Mouse (Mus musculus) midbrain, embryonic 16.5 days (tissue): Measurements from ENCODE around the gene Ttc12. TPM values are rescaled to one million over a fixed set of nuclear protein-coding genes. Genes with fewer than 3 reads are reported as not detected.

Experiments used
- ATAC-seq: fragments of 200-750 bp; cut with Nextera tagmentation; 2 replicates; pipeline ENCODE4 v1.8.0; 2017; ENCODE audit warnings: moderate TSS enrichment
- H3K27ac ChIP-seq: fragments of 300-500 bp; sonication (generic); 2 replicates; pipeline ENCODE4 v1.5.1; 2014; ENCODE audit warnings: mild to moderate bottlenecking, low read length, mixed read lengths
- H3K27me3 ChIP-seq: fragments of 300-500 bp; sonication (generic); 2 replicates; pipeline ENCODE4 v1.6.1; 2014; ENCODE audit warnings: low read depth, low read length, mixed read lengths; ENCODE audit not compliant: control insufficient read depth, insufficient read depth
- H3K36me3 ChIP-seq: fragments of 300-500 bp; sonication (generic); 2 replicates; pipeline ENCODE4 v1.6.1; 2014; ENCODE audit warnings: mild to moderate bottlenecking, low read length, moderate library complexity, mixed read lengths; ENCODE audit not compliant: control insufficient read depth, insufficient read depth
- H3K4me1 ChIP-seq: fragments of 300-500 bp; sonication (generic); 2 replicates; pipeline ENCODE4 v1.6.1; 2014; ENCODE audit warnings: mild to moderate bottlenecking, low read length, mixed read lengths; ENCODE audit not compliant: control insufficient read depth, insufficient read depth
- H3K4me2 ChIP-seq: fragments of 300-500 bp; sonication (generic); 2 replicates; pipeline ENCODE4 v1.6.1; 2014; ENCODE audit warnings: mild to moderate bottlenecking, low read length, mixed read lengths
- H3K4me3 ChIP-seq: fragments of 300-500 bp; sonication (generic); 2 replicates; pipeline ENCODE4 v1.5.1; 2014; ENCODE audit warnings: low read depth, mild to moderate bottlenecking, low read length, moderate library complexity, mixed read lengths
- H3K9ac ChIP-seq: fragments of 300-500 bp; sonication (generic); 2 replicates; pipeline ENCODE4 v1.6.1; 2014; ENCODE audit warnings: low read depth, low read length, mixed read lengths
- H3K9me3 ChIP-seq: fragments of 300-500 bp; sonication (generic); replicated peaks from 2 replicates; pipeline ENCODE4 v1.6.1; 2014; ENCODE audit warnings: mild to moderate bottlenecking, low read length, mixed read lengths; ENCODE audit not compliant: control insufficient read depth, poor library complexity, severe bottlenecking
- WGBS: fragments of 180-500 bp; shearing (Covaris S2); extraction: QIAGEN DNeasy Blood & Tissue Kit; methylation state at CpG from one replicate; pipeline ENCODE4 v1.1.7; 2014; 5-methylcytosine and 5-hydroxymethylcytosine counted together
- polyA plus RNA-seq: library from polyadenylated mRNA; unstranded; fragments of >200 nt; fragmentation: Nextera tagmentation; extraction: Ambion mirVana; gene quantifications from 2 replicates; pipeline ENCODE4 v1.2.1, GENCODE M21; 2015

Gene Ttc12
- polyA plus RNA-seq, 1 experiment from 2014 or later = 1.9 TPM

GRCm38 (mm10) chr9:49486805-49487656, 1.0 kb upstream of the Ttc12 start:
- no peak overlapping the region for H3K9ac ChIP-seq
- no peaks in the 10 kb centered on the region for H3K36me3 ChIP-seq
- H3K4me3 ChIP-seq = no peak overlapping the region
- no peaks in the 10 kb centered on the region for H3K9me3 ChIP-seq
- H3K4me2 ChIP-seq = no peak overlapping the region
- 73% methylated on average over 9 of the region's 9 CpGs for WGBS
- no peaks in the 10 kb centered on the region for H3K27me3 ChIP-seq
- H3K4me1 ChIP-seq = peaks cover 7% of the 10 kb centered on the region; the same call in 1 of the 2 replicates
- no peak overlapping the region for H3K27ac ChIP-seq
- no peak for ATAC-seq

GRCm38 (mm10) chr9:49485250-49485891, 654 bp downstream of the Ttc12 start:
- WGBS = 4% methylated on average over 20 of the region's 21 CpGs
- Histone ChIP-seq H3K27ac (no peak overlapping the region), H3K4me2 (peak overlapping the region; percentile 70), H3K9me3 (no peaks in the 10 kb centered on the region), H3K36me3 (no peaks in the 10 kb centered on the region), H3K27me3 (no peaks in the 10 kb centered on the region), H3K9ac (peak overlapping the region; percentile 49), H3K4me1 (peaks cover 7% of the 10 kb centered on the region; the same call in 1 of the 2 replicates), H3K4me3 (peak overlapping the region; percentile 40)
- ATAC-seq = peak; percentile 66

GRCm38 (mm10) chr9:49483316-49483715, 2.7 kb downstream of the Ttc12 start:
- Histone ChIP-seq H3K9me3 (no peaks in the 10 kb centered on the region), H3K4me2 (no peak overlapping the region)

GRCm38 (mm10) chr9:49472126-49472525, 13.9 kb downstream of the Ttc12 start:
- Histone ChIP-seq H3K9ac (no peak overlapping the region), H3K9me3 (0 out of 2 replicates have a peak, but pooled peaks cover 2% of the 10 kb centered on the region), H3K27me3 (no peaks in the 10 kb centered on the region), H3K4me1 (no peaks in the 10 kb centered on the region), H3K4me2 (no peak overlapping the region), H3K27ac (no peak overlapping the region), H3K4me3 (no peak overlapping the region), H3K36me3 (no peaks in the 10 kb centered on the region)
- 67% methylated on average over 11 of the region's 11 CpGs for WGBS
- ATAC-seq = no peak

More at GRCm38 (mm10) chr9:49483316-49483715, 2.7 kb downstream of the Ttc12 start:
- Histone ChIP-seq H3K36me3 (no peaks in the 10 kb centered on the region), H3K27ac (no peak overlapping the region), H3K4me3 (no peak overlapping the region), H3K9ac (no peak overlapping the region), H3K27me3 (no peaks in the 10 kb centered on the region), H3K4me1 (peaks cover 5% of the 10 kb centered on the region; the same call in 1 of the 2 replicates)
- WGBS = 30% methylated on average over 10 of the region's 10 CpGs
- no peak for ATAC-seq

- Histone ChIP-seq H3K4me2 (no peak overlapping the region), H3K4me3 (no peak overlapping the region), H3K9me3 (no peaks in the 10 kb centered on the region), H3K27ac (no peak overlapping the region), H3K36me3 (no peaks in the 10 kb centered on the region), H3K4me1 (no peaks in the 10 kb centered on the region), H3K9ac (no peak overlapping the region), H3K27me3 (no peaks in the 10 kb centered on the region)
- ATAC-seq = no peak
- 73% methylated on average over 6 of the region's 6 CpGs for whole genome bisulfite sequencing
These were observed 15.1 kb downstream of the Ttc12 start for GRCm38 (mm10) chr9:49470946-49471345.

- Histone ChIP-seq H3K4me3 (no peak overlapping the region), H3K36me3 (no peaks in the 10 kb centered on the region), H3K9me3 (no peaks in the 10 kb centered on the region), H3K4me1 (no peaks in the 10 kb centered on the region), H3K4me2 (no peak overlapping the region), H3K27ac (no peak overlapping the region), H3K9ac (no peak overlapping the region), H3K27me3 (no peaks in the 10 kb centered on the region)
- WGBS = 94% methylated on average over 19 of the region's 19 CpGs
- no peak for ATAC-seq
These were observed 16.0 kb downstream of the Ttc12 start for GRCm38 (mm10) chr9:49470006-49470405.

GRCm38 (mm10) chr9:49456136-49456535, 29.9 kb downstream of the Ttc12 start:
- ATAC-seq = no peak
- H3K36me3 ChIP-seq = no peaks in the 10 kb centered on the region
- H3K4me1 ChIP-seq = no peaks in the 10 kb centered on the region
- H3K4me2 ChIP-seq = no peak overlapping the region
- H3K4me3 ChIP-seq = no peak overlapping the region
- H3K27ac ChIP-seq = no peak overlapping the region
- no peaks in the 10 kb centered on the region for H3K27me3 ChIP-seq
- H3K9ac ChIP-seq = no peak overlapping the region
- 92% methylated on average over 3 of the region's 3 CpGs for WGBS
- H3K9me3 ChIP-seq = no peaks in the 10 kb centered on the region; the same call in 1 of the 2 replicates

- Histone ChIP-seq H3K36me3 (no peaks in the 10 kb centered on the region), H3K4me3 (no peak overlapping the region), H3K9ac (no peak overlapping the region), H3K4me2 (no peak overlapping the region), H3K27ac (no peak overlapping the region), H3K4me1 (no peaks in the 10 kb centered on the region), H3K27me3 (no peaks in the 10 kb centered on the region), H3K9me3 (no peaks in the 10 kb centered on the region; the same call in 1 of the 2 replicates)
- no peak for ATAC-seq
- WGBS = 97% methylated on average over 1 of the region's 1 CpGs
These were observed 33.6 kb downstream of the Ttc12 start for GRCm38 (mm10) chr9:49452396-49452795.

- 84% methylated on average over 3 of the region's 3 CpGs for WGBS
- no peaks in the 10 kb centered on the region for H3K4me1 ChIP-seq
- no peaks in the 10 kb centered on the region for H3K36me3 ChIP-seq
- H3K4me2 ChIP-seq = no peak overlapping the region
- no peak overlapping the region for H3K27ac ChIP-seq
- H3K27me3 ChIP-seq = no peaks in the 10 kb centered on the region
- H3K9ac ChIP-seq = no peak overlapping the region
- no peaks in the 10 kb centered on the region; the same call in 1 of the 2 replicates for H3K9me3 ChIP-seq
- H3K4me3 ChIP-seq = no peak overlapping the region
- ATAC-seq = no peak
These were observed 35.5 kb downstream of the Ttc12 start for GRCm38 (mm10) chr9:49450491-49450890.
